Comparison of ENCODE assay signal across 7 mouse cellular contexts in the genomic region with DNA sequence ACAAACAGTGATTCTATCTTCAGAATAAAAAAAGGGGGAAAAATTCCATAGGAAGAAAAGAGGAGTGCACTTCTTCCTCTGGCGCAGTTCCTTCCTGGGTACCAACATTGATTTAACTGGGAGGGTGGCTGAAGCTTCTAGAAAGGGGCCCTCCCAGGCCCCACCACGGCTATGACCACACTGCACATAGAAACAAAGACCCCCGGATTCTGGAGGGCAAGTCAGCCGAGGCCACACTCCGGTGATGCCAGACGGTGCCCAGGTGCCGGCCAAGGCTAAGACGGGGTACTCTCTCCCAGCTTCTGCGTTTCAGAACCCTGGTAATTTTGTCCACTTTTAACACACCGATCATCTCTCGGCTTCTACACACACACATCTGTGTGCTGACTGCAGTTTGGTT.
A peak's percentile ranks its signal among the peaks of the same experiment; 100 is the strongest.
DNase-seq lines count a peak whose midpoint lies in the region; ATAC-seq and TF ChIP-seq lines count a peak whose summit lies in the region.

No protein-coding gene starts in this region.

- no peak for TF ChIP-seq POLR2A in embryonic fibroblast, embryonic 13.5 days (IDR thresholded peaks at IDR 0.05; ENCODE audit: low read depth, low read length)

- ATAC-seq in lung, embryonic 14.5 days (ENCODE audit: insufficient read depth): no peak; the same call in 1 of the 2 replicates
- ATAC-seq in neural tube, embryonic 15.5 days (ENCODE audit: low FRiP score): peak; percentile 29; the same call in 1 of the 2 replicates

- DNase-seq in lung, embryonic 14.5 days: no peak
- no peak for DNase-seq in lung, adult 18-20 months
- DNase-seq in limb, embryonic 10.5 days (ENCODE audit: low spot score): peak; percentile 70
- DNase-seq in frontal cortex, postnatal 25 days (ENCODE audit: low spot score in 2 of 2): no peak
- no peak for DNase-seq in layer of hippocampus, adult 8-10 months (ENCODE audit: low spot score in 2 of 2)

- H3K36me3 ChIP-seq in lung, embryonic 14.5 days (ENCODE audit: insufficient read depth): no peaks in the 10 kb centered on the region
- H3K36me3 ChIP-seq in limb, embryonic 10.5 days: no peaks in the 10 kb centered on the region
- H3K36me3 ChIP-seq in neural tube, embryonic 15.5 days: no peaks in the 10 kb centered on the region

- 38% methylated on average over 11 of the region's 11 CpGs for WGBS in lung, embryonic 14.5 days
- 24% methylated on average over 11 of the region's 11 CpGs for WGBS in limb, embryonic 10.5 days
- WGBS in neural tube, embryonic 15.5 days: 29% methylated on average over 11 of the region's 11 CpGs

- no peaks in the 10 kb centered on the region for H3K9me3 ChIP-seq in lung, embryonic 14.5 days (ENCODE audit: low read depth, low read length)
- no peaks in the 10 kb centered on the region for H3K9me3 ChIP-seq in limb, embryonic 10.5 days (replicated peaks)
- no peaks in the 10 kb centered on the region for H3K9me3 ChIP-seq in neural tube, embryonic 15.5 days (replicated peaks)

- H3K27me3 ChIP-seq in lung, embryonic 14.5 days (ENCODE audit: insufficient read depth, low read length): peaks cover 3% of the 10 kb centered on the region; the same call in 1 of the 2 replicates
- H3K27me3 ChIP-seq in limb, embryonic 10.5 days (ENCODE audit: low read depth, poor library complexity, severe bottlenecking): peaks cover 22% of the 10 kb centered on the region
- no peaks in the 10 kb centered on the region for H3K27me3 ChIP-seq in neural tube, embryonic 15.5 days (replicated peaks)

- TF ChIP-seq CTCF in lung, embryonic 14.5 days (IDR thresholded peaks at IDR 0.05; ENCODE audit: low read depth): no peak
- TF ChIP-seq CTCF in embryonic fibroblast, embryonic 13.5 days (IDR thresholded peaks at IDR 0.05; ENCODE audit: borderline replicate concordance, insufficient read depth, low read length): no peak

- H3K9ac ChIP-seq in lung, embryonic 14.5 days: no peak overlapping the region
- 0 out of 2 replicates have a peak overlapping the region, but pooled peaks have one; percentile 21 for H3K9ac ChIP-seq in neural tube, embryonic 15.5 days (replicated peaks)

- H3K27ac ChIP-seq in lung, embryonic 14.5 days (ENCODE audit: low read depth): no peak overlapping the region
- peak overlapping the region; percentile 3; the same call in 1 of the 2 replicates for H3K27ac ChIP-seq in embryonic fibroblast, embryonic 13.5 days (ENCODE audit: insufficient read depth, low read length)
- peak overlapping the region; percentile 92 for H3K27ac ChIP-seq in limb, embryonic 10.5 days
- peak overlapping the region; percentile 82 for H3K27ac ChIP-seq in neural tube, embryonic 15.5 days (replicated peaks)

- H3K4me2 ChIP-seq in lung, embryonic 14.5 days: peak overlapping the region; percentile 76
- H3K4me2 ChIP-seq in neural tube, embryonic 15.5 days: peak overlapping the region; percentile 68

- no peak overlapping the region for H3K4me3 ChIP-seq in lung, embryonic 14.5 days (ENCODE audit: low read depth, low read length)
- 0 out of 2 replicates have a peak overlapping the region, but pooled peaks have one; percentile 2 for H3K4me3 ChIP-seq in embryonic fibroblast, embryonic 13.5 days (ENCODE audit: insufficient read depth, low read length)
- peak overlapping the region; percentile 49 for H3K4me3 ChIP-seq in limb, embryonic 10.5 days
- no peak overlapping the region for H3K4me3 ChIP-seq in neural tube, embryonic 15.5 days (replicated peaks)

- H3K4me1 ChIP-seq in lung, embryonic 14.5 days (ENCODE audit: insufficient read depth): peaks cover 16% of the 10 kb centered on the region; the same call in 1 of the 2 replicates
- peaks cover 10% of the 10 kb centered on the region for H3K4me1 ChIP-seq in embryonic fibroblast, embryonic 13.5 days (ENCODE audit: control insufficient read depth, insufficient read depth, low read length)
- peaks cover 69% of the 10 kb centered on the region for H3K4me1 ChIP-seq in limb, embryonic 10.5 days
- peaks cover 53% of the 10 kb centered on the region for H3K4me1 ChIP-seq in neural tube, embryonic 15.5 days

Comparison
In these comparisons a context has a peak if more than half of its experiments do, and no peak if none do; other contexts are left out.
1. H3K4me3 ChIP-seq: peak in embryonic fibroblast, embryonic 13.5 days (single experiment) and limb, embryonic 10.5 days (single experiment); none in lung, embryonic 14.5 days (single experiment) and neural tube, embryonic 15.5 days (single experiment).